Mouse (Mus musculus): ENCODE data around the gene Acp2. TPM values are rescaled to one million over a fixed set of nuclear protein-coding genes. Genes with fewer than 3 reads are reported as not detected.
"Not testable (repeated sequence)": the region's sequence is repeated elsewhere in the genome, so short reads cannot be mapped to it uniquely, and the experiment has no call there.

Acp2 gene
- polyA plus RNA-seq, 1 experiment from 2014 or later, result 25.7 TPM

- peaks cover 30% of the 10 kb centered on the region for H3K36me3 ChIP-seq
- ATAC-seq (ENCODE audit: insufficient number of reproducible peaks, low FRiP score, low TSS enrichment, low read depth), result no peak; the same call in 1 of the 2 replicates
- peak overlapping the region; percentile 75 for H3K4me3 ChIP-seq
- no peaks in the 10 kb centered on the region for H3K9me3 ChIP-seq
- peak overlapping the region; percentile 63 for H3K4me2 ChIP-seq
- peak overlapping the region; percentile 76 for H3K9ac ChIP-seq
- no peaks in the 10 kb centered on the region for H3K27me3 ChIP-seq
- 9% methylated on average over 20 of the region's 20 CpGs for WGBS
- H3K4me1 ChIP-seq, result peaks cover 16% of the 10 kb centered on the region
- peak overlapping the region; percentile 91 for H3K27ac ChIP-seq
Observed at GRCm38 (mm10) chr2:91202972-91203656, 429 bp downstream of the Acp2 start.

- ATAC-seq (ENCODE audit: insufficient number of reproducible peaks, low FRiP score, low TSS enrichment, low read depth), result no peak
- Histone ChIP-seq H3K4me3 (no peak overlapping the region), H3K9me3 (no peaks in the 10 kb centered on the region), H3K27ac (no peak overlapping the region), H3K4me1 (peaks cover 16% of the 10 kb centered on the region), H3K27me3 (no peaks in the 10 kb centered on the region), H3K36me3 (peaks cover 60% of the 10 kb centered on the region), H3K4me2 (no peak overlapping the region), H3K9ac (no peak overlapping the region)
- WGBS, result 93% methylated on average over 9 of the region's 9 CpGs
Observed at GRCm38 (mm10) chr2:91206254-91206775, 3.6 kb downstream of the Acp2 start.

DNA sequence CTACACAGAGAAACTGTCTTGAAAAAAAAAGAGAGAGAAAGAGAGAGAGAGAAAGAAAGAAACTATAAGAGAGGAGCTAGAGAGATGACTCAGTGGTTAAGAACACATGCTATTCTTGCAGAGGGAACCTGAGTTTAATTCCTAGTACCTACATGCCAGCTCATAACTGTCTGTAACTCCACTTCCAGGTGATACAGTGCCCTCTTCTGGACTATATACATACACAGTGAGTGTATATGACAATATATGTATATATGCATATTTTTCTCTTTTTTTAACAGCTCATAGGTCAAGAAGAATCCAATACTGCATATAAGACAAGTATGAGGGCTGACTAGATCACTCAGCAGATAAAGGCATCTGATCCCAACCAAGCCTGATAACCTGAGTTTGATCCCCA is 10.6 kb downstream of the Acp2 start:
- Histone ChIP-seq H3K4me3 (no peak overlapping the region), H3K4me2 (no peak overlapping the region), H3K27me3 (no peaks in the 10 kb centered on the region), H3K36me3 (peaks cover 84% of the 10 kb centered on the region), H3K9ac (no peak overlapping the region), H3K9me3 (no peaks in the 10 kb centered on the region), H3K4me1 (no peaks in the 10 kb centered on the region), H3K27ac (no peak overlapping the region)
- ATAC-seq (ENCODE audit: insufficient number of reproducible peaks, low FRiP score, low TSS enrichment, low read depth), result no peak

- Histone ChIP-seq H3K27me3 (no peaks in the 10 kb centered on the region), H3K4me3 (no peak overlapping the region), H3K27ac (no peak overlapping the region), H3K36me3 (peaks cover 54% of the 10 kb centered on the region), H3K4me1 (no peaks in the 10 kb centered on the region), H3K9ac (no peak overlapping the region), H3K4me2 (no peak overlapping the region), H3K9me3 (no peaks in the 10 kb centered on the region)
- ATAC-seq (ENCODE audit: insufficient number of reproducible peaks, low FRiP score, low TSS enrichment, low read depth), result no peak
- WGBS, result 59% methylated on average over 4 of the region's 4 CpGs
Observed at GRCm38 (mm10) chr2:91217032-91217431, 14.3 kb downstream of the Acp2 start.

- H3K4me2 ChIP-seq, result no peak overlapping the region
- H3K9ac ChIP-seq, result no peak overlapping the region
- ATAC-seq (ENCODE audit: insufficient number of reproducible peaks, low FRiP score, low TSS enrichment, low read depth), result no peak
- peaks cover 25% of the 10 kb centered on the region for H3K36me3 ChIP-seq
- H3K9me3 ChIP-seq, result no peaks in the 10 kb centered on the region
- WGBS, result 92% methylated on average over 3 of the region's 3 CpGs
- no peak overlapping the region for H3K4me3 ChIP-seq
- no peaks in the 10 kb centered on the region for H3K4me1 ChIP-seq
- H3K27ac ChIP-seq, result no peak overlapping the region
- no peaks in the 10 kb centered on the region for H3K27me3 ChIP-seq
Observed at GRCm38 (mm10) chr2:91220501-91220900, 17.8 kb downstream of the Acp2 start.

DNA sequence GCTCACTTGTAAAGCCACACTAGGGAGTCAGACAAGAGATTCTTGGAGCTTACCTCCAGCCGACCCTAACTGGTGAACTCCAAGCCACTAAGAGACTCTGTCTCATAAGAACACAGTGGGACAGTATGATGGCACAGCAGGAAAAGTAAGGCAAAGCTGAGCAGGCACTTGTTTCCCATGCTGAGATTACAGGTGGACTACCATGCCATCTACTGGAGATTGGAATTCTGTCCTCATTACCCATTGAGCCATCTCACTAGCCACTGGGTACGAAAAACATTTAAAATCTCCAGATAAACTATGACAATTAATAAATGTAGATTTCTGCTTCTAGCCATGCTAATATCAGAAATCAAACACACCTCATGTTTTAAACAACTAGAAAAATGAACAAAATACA is 20.9 kb downstream of the Acp2 start:
- Histone ChIP-seq H3K27me3 (no peaks in the 10 kb centered on the region), H3K27ac (no peak overlapping the region), H3K4me1 (no peaks in the 10 kb centered on the region), H3K9ac (no peak overlapping the region), H3K4me3 (no peak overlapping the region), H3K4me2 (no peak overlapping the region), H3K36me3 (peaks cover 5% of the 10 kb centered on the region; the same call in 1 of the 2 replicates), H3K9me3 (no peaks in the 10 kb centered on the region)
- WGBS, result 83% methylated on average over 2 of the region's 2 CpGs
- no peak for ATAC-seq (ENCODE audit: insufficient number of reproducible peaks, low FRiP score, low TSS enrichment, low read depth)

DNA sequence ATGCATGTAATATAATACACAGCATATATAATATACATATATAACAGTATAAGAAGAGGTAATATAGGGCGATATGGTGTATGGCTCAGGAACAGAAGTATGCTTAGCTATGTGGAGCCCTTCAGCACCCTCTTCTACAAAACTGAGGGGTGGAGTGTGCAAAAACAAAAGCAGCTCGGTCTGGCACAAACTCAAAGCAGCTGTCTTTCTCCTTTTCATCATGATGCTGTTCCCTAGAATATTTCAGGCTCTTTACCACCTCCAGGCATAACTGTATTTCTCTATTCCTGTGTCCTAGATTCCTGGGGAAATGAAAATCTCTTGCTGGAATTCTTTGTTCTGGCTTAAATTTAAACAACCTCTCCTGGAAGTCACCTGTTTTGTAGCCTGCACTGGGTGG is 27.1 kb downstream of the Acp2 start:
- Histone ChIP-seq H3K4me3 (no peak overlapping the region), H3K4me1 (no peaks in the 10 kb centered on the region), H3K27ac (no peak overlapping the region), H3K27me3 (no peaks in the 10 kb centered on the region), H3K9ac (no peak overlapping the region), H3K36me3 (peaks cover 15% of the 10 kb centered on the region), H3K4me2 (no peak overlapping the region), H3K9me3 (no peaks in the 10 kb centered on the region)
- ATAC-seq (ENCODE audit: insufficient number of reproducible peaks, low FRiP score, low TSS enrichment, low read depth), result no peak
- 58% methylated on average over 2 of the region's 2 CpGs for WGBS

GRCm38 (mm10) chr2:91236601-91237510 is 34.2 kb downstream of the Acp2 start, which contains the start of gene Ddb2:
Ddb2 (minus strand) TSS chr2:91236982.
- Histone ChIP-seq H3K4me2 (peak within 1 kb of the TSS; percentile 72), H3K27ac (peak within 1 kb of the TSS; percentile 90), H3K36me3 (peaks cover 12% of the 10 kb centered on the region), H3K4me1 (peaks cover 9% of the 10 kb centered on the region; the same call in 1 of the 2 replicates), H3K4me3 (peak within 1 kb of the TSS; percentile 63), H3K9ac (peak within 1 kb of the TSS; percentile 64), H3K9me3 (no peaks in the 10 kb centered on the region), H3K27me3 (no peaks in the 10 kb centered on the region)
- under 1% methylated on average over 48 of the region's 48 CpGs for WGBS
- peak; percentile 99 for ATAC-seq (ENCODE audit: insufficient number of reproducible peaks, low FRiP score, low TSS enrichment, low read depth)

GRCm38 (mm10) chr2:91237511-91238080 is 34.9 kb downstream of the Acp2 start:
- H3K27ac ChIP-seq, result peak overlapping the region; percentile 90
- not testable (repeated sequence) for H3K4me1 ChIP-seq, H3K9ac ChIP-seq, H3K9me3 ChIP-seq, H3K27me3 ChIP-seq
- peak overlapping the region; percentile 63 for H3K4me3 ChIP-seq
- peak overlapping the region; percentile 72 for H3K4me2 ChIP-seq
- H3K36me3 ChIP-seq, result peaks cover 12% of the 10 kb centered on the region
- 30% methylated on average over 4 of the region's 4 CpGs for WGBS
- peak; percentile 35 for ATAC-seq (ENCODE audit: insufficient number of reproducible peaks, low FRiP score, low TSS enrichment, low read depth)

- Histone ChIP-seq H3K27me3 (no peaks in the 10 kb centered on the region), H3K36me3 (no peaks in the 10 kb centered on the region), H3K4me1 (peaks cover 3% of the 10 kb centered on the region; the same call in 1 of the 2 replicates), H3K9me3 (no peaks in the 10 kb centered on the region), H3K4me2 (no peak overlapping the region), H3K9ac (no peak overlapping the region), H3K27ac (no peak overlapping the region), H3K4me3 (no peak overlapping the region)
- ATAC-seq (ENCODE audit: insufficient number of reproducible peaks, low FRiP score, low TSS enrichment, low read depth), result no peak
- 61% methylated on average over 5 of the region's 5 CpGs for WGBS
Observed at GRCm38 (mm10) chr2:91242547-91242946, 39.9 kb downstream of the Acp2 start.

GRCm38 (mm10) chr2:91243416-91243815 is 40.7 kb downstream of the Acp2 start:
- 50% methylated on average over 3 of the region's 3 CpGs for WGBS
- Histone ChIP-seq H3K27ac (peak overlapping the region; percentile 24; the same call in 1 of the 2 replicates), H3K9ac (no peak overlapping the region), H3K4me1 (no peaks in the 10 kb centered on the region), H3K4me2 (no peak overlapping the region), H3K9me3 (no peaks in the 10 kb centered on the region), H3K4me3 (no peak overlapping the region), H3K36me3 (no peaks in the 10 kb centered on the region), H3K27me3 (no peaks in the 10 kb centered on the region)
- 0 out of 2 replicates have a peak, but pooled peaks have one; percentile 10 for ATAC-seq (ENCODE audit: insufficient number of reproducible peaks, low FRiP score, low TSS enrichment, low read depth)

Measured in limb, embryonic 15.5 days (tissue).